Mouse (Mus musculus) brain, embryonic 14.5 days (tissue): ENCODE data around the gene Plagl1. TPM values are rescaled to one million over a fixed set of nuclear protein-coding genes. Genes with fewer than 3 reads are reported as not detected.

Experiments
- DNase-seq: peaks from one replicate; pipeline ENCODE4 v3.0.0-alpha.2; 2011; ENCODE audit warnings: low read depth
- CTCF ChIP-seq: fragments of 200-500 bp; IDR thresholded peaks from 2 replicates; pipeline ENCODE4 v1.5.1; 2012; ENCODE audit warnings: inconsistent platforms, mild to moderate bottlenecking, moderate library complexity, borderline replicate concordance; ENCODE audit not compliant: insufficient read depth, insufficient read length; ENCODE audit errors: extremely low read depth
- POLR2A ChIP-seq: fragments of 200-500 bp; IDR thresholded peaks from 2 replicates; pipeline ENCODE4 v1.6.1; 2012; ENCODE audit warnings: mild to moderate bottlenecking, inconsistent platforms, borderline replicate concordance; ENCODE audit not compliant: poor library complexity, insufficient read depth, insufficient read length, severe bottlenecking; ENCODE audit errors: extremely low read depth
- polyA plus RNA-seq: library from polyadenylated mRNA; depleted of rRNA; stranded (reverse); fragments of >200 nt; gene quantifications from 2 replicates; pipeline ENCODE4 v1.2.3, GENCODE M21; 2012

Plagl1 gene
- polyA plus RNA-seq, 1 experiment: 103 TPM

GRCm38 (mm10) chr10:13098895-13099294 lies 38.6 kb downstream of the Plagl1 start:
- no peak for DNase-seq
- TF ChIP-seq POLR2A: no peak
- no peak for TF ChIP-seq CTCF

- TF ChIP-seq POLR2A (no peak), CTCF (no peak)
Observed at GRCm38 (mm10) chr10:13100061-13100648, 39.9 kb downstream of the Plagl1 start.

GRCm38 (mm10) chr10:13102360-13102759 lies 42.1 kb downstream of the Plagl1 start:
- no peak for DNase-seq
- no peak for TF ChIP-seq POLR2A
- TF ChIP-seq CTCF: no peak

More at GRCm38 (mm10) chr10:13100061-13100648, 39.9 kb downstream of the Plagl1 start:
- DNase-seq: no peak

GRCm38 (mm10) chr10:13103838-13104237 lies 43.5 kb downstream of the Plagl1 start:
- no peak for DNase-seq
- TF ChIP-seq CTCF: no peak
- no peak for TF ChIP-seq POLR2A

- TF ChIP-seq CTCF (no peak), POLR2A (no peak)
- DNase-seq: no peak
Observed at GRCm38 (mm10) chr10:13106909-13107624, 46.8 kb downstream of the Plagl1 start.

- TF ChIP-seq POLR2A (no peak), CTCF (no peak)
- peak; percentile 97 for DNase-seq
Observed at GRCm38 (mm10) chr10:13108021-13108548, 47.8 kb downstream of the Plagl1 start.

- TF ChIP-seq CTCF (no peak), POLR2A (no peak)
- peak; percentile 59 for DNase-seq
Observed at GRCm38 (mm10) chr10:13108847-13109246, 48.5 kb downstream of the Plagl1 start.

- DNase-seq: no peak
- TF ChIP-seq CTCF (no peak), POLR2A (no peak)
Observed at GRCm38 (mm10) chr10:13109781-13110180, 49.5 kb downstream of the Plagl1 start.

GRCm38 (mm10) chr10:13112849-13113248 lies 52.5 kb downstream of the Plagl1 start:
- TF ChIP-seq CTCF: no peak
- no peak for TF ChIP-seq POLR2A
- DNase-seq: no peak

GRCm38 (mm10) chr10:13113641-13114040 lies 53.3 kb downstream of the Plagl1 start:
- DNase-seq: no peak
- no peak for TF ChIP-seq CTCF
- no peak for TF ChIP-seq POLR2A

- peak; percentile 82 for DNase-seq
- TF ChIP-seq POLR2A (no peak), CTCF (no peak)
Observed at GRCm38 (mm10) chr10:13115030-13115429, 54.7 kb downstream of the Plagl1 start.
